Mouse (Mus musculus): ENCODE results near the gene Rnaset2b. TPM values are rescaled to one million over a fixed set of nuclear protein-coding genes. Genes with fewer than 3 reads are reported as not detected.

Gene Rnaset2b
- 202 to 205 TPM (median 204 TPM) in 4 replicates for total RNA-seq (2023)

GRCm38 (mm10) chr17:6970334-6970733, at the start of gene Rnaset2b:
Rnaset2b (plus strand) TSS chr17:6970634.

GRCm38 (mm10) chr17:6947984-6948768, 22.3 kb upstream of the Rnaset2b start, which contains the start of gene Rsph3b:
Rsph3b (minus strand) TSS chr17:6948682.

GRCm38 (mm10) chr17:6960776-6961175, 9.7 kb upstream of the Rnaset2b start, which contains the start of gene Tagap1:
Tagap1 (minus strand) TSS chr17:6961156.

GRCm38 (mm10) chr17:6978287-6979248, 8.1 kb downstream of the Rnaset2b start, which contains the start of gene Gm49721:
Gm49721 (plus strand) TSS chr17:6978904.

GRCm38 (mm10) chr17:7025257-7025656, 54.8 kb downstream of the Rnaset2b start, which contains the start of gene Gm1604a:
Gm1604a (plus strand) TSS chr17:7025568.

Other genes starting within 250 kb of the Rnaset2b start
- gene Ezr, start 187.8 kb upstream of the Rnaset2b start, total RNA-seq (2023), result 498 to 517 TPM (median 512 TPM) in 4 replicates
- gene Rsph3b, start 22.0 kb upstream of the Rnaset2b start, total RNA-seq (2023), result 7.6 to 10.3 TPM (median 8.7 TPM) in 4 replicates
- gene Tagap1, start 9.5 kb upstream of the Rnaset2b start, total RNA-seq (2023), result 55.9 to 66.8 TPM (median 64.1 TPM) in 4 replicates
- gene Gm49721, start 8.3 kb downstream of the Rnaset2b start, total RNA-seq (2023), result 0.27 to 1.6 TPM (median 1.2 TPM) in 3 of 4 replicates, not detected in the other
- gene Gm1604a, start 54.9 kb downstream of the Rnaset2b start, total RNA-seq (2023), result not detected in 4 replicates
- 2.7 to 4.9 TPM (median 3.4 TPM) in 4 replicates for gene Rps6ka2, start 199.5 kb downstream of the Rnaset2b start, total RNA-seq (2023)

Measured in B cell, adult 62 days (primary cell).